Mouse (Mus musculus): Measurements from ENCODE around the gene Avp. TPM values are rescaled to one million over a fixed set of nuclear protein-coding genes. Genes with fewer than 3 reads are reported as not detected.
"Not testable (repeated sequence)": the region's sequence is repeated elsewhere in the genome, so short reads cannot be mapped to it uniquely, and the experiment has no call there.

The Avp gene
- polyA plus RNA-seq, 1 experiment from 2014 or later, result 23.5 TPM

DNA sequence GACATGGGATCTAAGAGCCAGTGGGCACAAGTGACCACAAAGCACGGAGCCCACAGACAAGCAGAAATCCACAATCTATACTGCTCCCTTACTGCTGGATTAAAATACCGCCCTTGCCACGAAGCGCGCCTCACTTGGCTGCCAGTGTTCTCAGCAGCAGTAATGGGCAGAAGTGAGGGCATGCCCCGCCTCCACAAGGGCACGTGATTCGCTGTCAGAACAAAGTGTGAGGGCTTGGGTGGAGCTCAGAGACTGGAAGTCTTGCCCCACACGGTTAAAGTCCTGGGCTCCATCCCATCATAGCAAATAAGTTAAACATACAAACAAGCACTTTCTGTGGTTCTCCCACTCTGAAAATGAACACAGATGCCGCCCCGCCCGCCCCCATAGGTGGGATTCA, 4.7 kb downstream of the Avp start:
- no peak overlapping the region for H3K4me3 ChIP-seq (replicated peaks; ENCODE audit: low read length)
- H3K9me3 ChIP-seq (ENCODE audit: control insufficient read depth, low read length), result no peaks in the 10 kb centered on the region
- peaks cover 67% of the 10 kb centered on the region for H3K27me3 ChIP-seq (replicated peaks; ENCODE audit: control insufficient read depth, insufficient read depth, low read length)
- no peak overlapping the region for H3K27ac ChIP-seq (ENCODE audit: low read length)
- peak; percentile 26; the same call in 1 of the 2 replicates for ATAC-seq
- H3K9ac ChIP-seq (replicated peaks; ENCODE audit: low read depth, low read length), result no peak overlapping the region
- WGBS, result 4% methylated on average over 12 of the region's 12 CpGs
- no peak overlapping the region for H3K4me2 ChIP-seq (ENCODE audit: low read length)
- peaks cover 17% of the 10 kb centered on the region for H3K4me1 ChIP-seq (replicated peaks; ENCODE audit: control insufficient read depth, insufficient read depth, low read length)
- H3K36me3 ChIP-seq (ENCODE audit: control insufficient read depth, insufficient read depth), result no peaks in the 10 kb centered on the region

GRCm38 (mm10) chr2:130577021-130577420, 5.3 kb downstream of the Avp start:
- Histone ChIP-seq H3K4me1 (replicated peaks; ENCODE audit: control insufficient read depth, insufficient read depth, low read length) (peaks cover 17% of the 10 kb centered on the region), H3K27ac (ENCODE audit: low read length) (no peak overlapping the region), H3K27me3 (replicated peaks; ENCODE audit: control insufficient read depth, insufficient read depth, low read length) (peaks cover 61% of the 10 kb centered on the region), H3K9me3 (ENCODE audit: control insufficient read depth, low read length) (no peaks in the 10 kb centered on the region), H3K9ac (replicated peaks; ENCODE audit: low read depth, low read length) (no peak overlapping the region), H3K36me3 (ENCODE audit: control insufficient read depth, insufficient read depth) (no peaks in the 10 kb centered on the region), H3K4me3 (replicated peaks; ENCODE audit: low read length) (no peak overlapping the region), H3K4me2 (ENCODE audit: low read length) (no peak overlapping the region)
- ATAC-seq, result no peak
- 4% methylated on average over 9 of the region's 9 CpGs for WGBS

DNA sequence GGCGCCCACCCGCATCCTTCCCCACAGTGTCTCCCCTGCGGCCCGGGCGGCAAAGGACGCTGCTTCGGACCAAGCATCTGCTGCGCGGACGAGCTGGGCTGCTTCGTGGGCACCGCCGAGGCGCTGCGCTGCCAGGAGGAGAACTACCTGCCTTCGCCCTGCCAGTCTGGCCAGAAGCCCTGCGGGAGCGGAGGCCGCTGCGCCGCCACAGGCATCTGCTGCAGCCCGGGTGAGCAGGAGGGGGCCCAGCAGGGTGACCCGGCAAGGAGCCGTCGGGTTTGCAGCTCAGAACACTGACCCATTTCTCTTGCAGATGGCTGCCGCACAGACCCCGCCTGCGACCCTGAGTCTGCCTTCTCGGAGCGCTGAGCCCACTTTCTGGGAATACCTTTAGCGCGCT, 5.8 kb downstream of the Avp start:
- Histone ChIP-seq H3K4me2 (ENCODE audit: low read length) (peak overlapping the region; percentile 40), H3K4me3 (replicated peaks; ENCODE audit: low read length) (peak overlapping the region; percentile 2; the same call in 1 of the 2 replicates), H3K27me3 (replicated peaks; ENCODE audit: control insufficient read depth, insufficient read depth, low read length) (peaks cover 57% of the 10 kb centered on the region), H3K9ac (replicated peaks; ENCODE audit: low read depth, low read length) (peak overlapping the region; percentile 31; the same call in 1 of the 2 replicates), H3K4me1 (replicated peaks; ENCODE audit: control insufficient read depth, insufficient read depth, low read length) (peaks cover 17% of the 10 kb centered on the region)
- ATAC-seq; H3K9me3 ChIP-seq (ENCODE audit: control insufficient read depth, low read length); H3K36me3 ChIP-seq (ENCODE audit: control insufficient read depth, insufficient read depth); H3K27ac ChIP-seq (ENCODE audit: low read length): not testable (repeated sequence)
- WGBS, result 3% methylated on average over 28 of the region's 32 CpGs

GRCm38 (mm10) chr2:130575873-130576272, 6.5 kb downstream of the Avp start, which contains the start of gene Oxt:
Gene Oxt (plus strand): TSS chr2:130576173.
- ATAC-seq, result no peak
- H3K9me3 ChIP-seq (ENCODE audit: control insufficient read depth, low read length), result no peaks in the 10 kb centered on the region
- H3K9ac ChIP-seq (replicated peaks; ENCODE audit: low read depth, low read length), result peak within 1 kb of the TSS; percentile 31; the same call in 1 of the 2 replicates
- peaks cover 50% of the 10 kb centered on the region for H3K27me3 ChIP-seq (replicated peaks; ENCODE audit: control insufficient read depth, insufficient read depth, low read length)
- no peak within 1 kb of the TSS for H3K27ac ChIP-seq (ENCODE audit: low read length)
- 50% methylated on average over 9 of the region's 9 CpGs for WGBS
- H3K4me3 ChIP-seq (replicated peaks; ENCODE audit: low read length), result peak within 1 kb of the TSS; percentile 2; the same call in 1 of the 2 replicates
- no peaks in the 10 kb centered on the region for H3K36me3 ChIP-seq (ENCODE audit: control insufficient read depth, insufficient read depth)
- H3K4me1 ChIP-seq (replicated peaks; ENCODE audit: control insufficient read depth, insufficient read depth, low read length), result peaks cover 14% of the 10 kb centered on the region
- peak within 1 kb of the TSS; percentile 40 for H3K4me2 ChIP-seq (ENCODE audit: low read length)

- no peak for ATAC-seq
- Histone ChIP-seq H3K9ac (replicated peaks; ENCODE audit: low read depth, low read length) (no peak overlapping the region), H3K9me3 (ENCODE audit: control insufficient read depth, low read length) (no peaks in the 10 kb centered on the region), H3K27ac (ENCODE audit: low read length) (no peak overlapping the region), H3K4me1 (replicated peaks; ENCODE audit: control insufficient read depth, insufficient read depth, low read length) (peaks cover 6% of the 10 kb centered on the region), H3K4me2 (ENCODE audit: low read length) (no peak overlapping the region), H3K36me3 (ENCODE audit: control insufficient read depth, insufficient read depth) (no peaks in the 10 kb centered on the region), H3K4me3 (replicated peaks; ENCODE audit: low read length) (no peak overlapping the region), H3K27me3 (replicated peaks; ENCODE audit: control insufficient read depth, insufficient read depth, low read length) (peaks cover 42% of the 10 kb centered on the region)
- 81% methylated on average over 5 of the region's 5 CpGs for WGBS
Measured at GRCm38 (mm10) chr2:130574960-130575359, 7.4 kb downstream of the Avp start.

- H3K4me3 ChIP-seq (replicated peaks; ENCODE audit: low read length), result no peak overlapping the region
- no peak overlapping the region for H3K4me2 ChIP-seq (ENCODE audit: low read length)
- H3K4me1 ChIP-seq (replicated peaks; ENCODE audit: control insufficient read depth, insufficient read depth, low read length), result peaks cover 2% of the 10 kb centered on the region
- H3K27me3 ChIP-seq (replicated peaks; ENCODE audit: control insufficient read depth, insufficient read depth, low read length), result no peaks in the 10 kb centered on the region
- H3K9ac ChIP-seq (replicated peaks; ENCODE audit: low read depth, low read length), result no peak overlapping the region
- no peak for ATAC-seq
- peaks cover 12% of the 10 kb centered on the region; the same call in 1 of the 2 replicates for H3K36me3 ChIP-seq (ENCODE audit: control insufficient read depth, insufficient read depth)
- no peaks in the 10 kb centered on the region for H3K9me3 ChIP-seq (ENCODE audit: control insufficient read depth, low read length)
- no peak overlapping the region for H3K27ac ChIP-seq (ENCODE audit: low read length)
Measured at GRCm38 (mm10) chr2:130569926-130570325, 12.4 kb downstream of the Avp start.

- no peak overlapping the region for H3K9ac ChIP-seq (replicated peaks; ENCODE audit: low read depth, low read length)
- H3K27ac ChIP-seq (ENCODE audit: low read length), result no peak overlapping the region
- no peaks in the 10 kb centered on the region for H3K9me3 ChIP-seq (ENCODE audit: control insufficient read depth, low read length)
- peaks cover 12% of the 10 kb centered on the region; the same call in 1 of the 2 replicates for H3K36me3 ChIP-seq (ENCODE audit: control insufficient read depth, insufficient read depth)
- 67% methylated on average over 4 of the region's 4 CpGs for WGBS
- no peak overlapping the region for H3K4me3 ChIP-seq (replicated peaks; ENCODE audit: low read length)
- H3K4me1 ChIP-seq (replicated peaks; ENCODE audit: control insufficient read depth, insufficient read depth, low read length), result peaks cover 11% of the 10 kb centered on the region
- no peak overlapping the region for H3K4me2 ChIP-seq (ENCODE audit: low read length)
- no peak for ATAC-seq
- no peaks in the 10 kb centered on the region for H3K27me3 ChIP-seq (replicated peaks; ENCODE audit: control insufficient read depth, insufficient read depth, low read length)
Measured at GRCm38 (mm10) chr2:130568921-130569320, 13.4 kb downstream of the Avp start.

GRCm38 (mm10) chr2:130564983-130565382, 17.4 kb downstream of the Avp start:
- H3K4me1 ChIP-seq (replicated peaks; ENCODE audit: control insufficient read depth, insufficient read depth, low read length), result peaks cover 15% of the 10 kb centered on the region
- no peak overlapping the region for H3K9ac ChIP-seq (replicated peaks; ENCODE audit: low read depth, low read length)
- WGBS, result 91% methylated on average over 8 of the region's 8 CpGs
- no peak overlapping the region; the same call in 1 of the 2 replicates for H3K4me2 ChIP-seq (ENCODE audit: low read length)
- no peaks in the 10 kb centered on the region for H3K27me3 ChIP-seq (replicated peaks; ENCODE audit: control insufficient read depth, insufficient read depth, low read length)
- H3K36me3 ChIP-seq (ENCODE audit: control insufficient read depth, insufficient read depth), result peaks cover 12% of the 10 kb centered on the region; the same call in 1 of the 2 replicates
- no peak for ATAC-seq
- H3K9me3 ChIP-seq (ENCODE audit: control insufficient read depth, low read length), result no peaks in the 10 kb centered on the region
- no peak overlapping the region for H3K27ac ChIP-seq (ENCODE audit: low read length)
- no peak overlapping the region for H3K4me3 ChIP-seq (replicated peaks; ENCODE audit: low read length)

GRCm38 (mm10) chr2:130564063-130564462, 18.3 kb downstream of the Avp start:
- Histone ChIP-seq H3K36me3 (ENCODE audit: control insufficient read depth, insufficient read depth) (peaks cover 12% of the 10 kb centered on the region; the same call in 1 of the 2 replicates), H3K9ac (replicated peaks; ENCODE audit: low read depth, low read length) (peak overlapping the region; percentile 89), H3K27me3 (replicated peaks; ENCODE audit: control insufficient read depth, insufficient read depth, low read length) (no peaks in the 10 kb centered on the region), H3K9me3 (ENCODE audit: control insufficient read depth, low read length) (no peaks in the 10 kb centered on the region), H3K4me3 (replicated peaks; ENCODE audit: low read length) (peak overlapping the region; percentile 95), H3K27ac (ENCODE audit: low read length) (no peak overlapping the region), H3K4me1 (replicated peaks; ENCODE audit: control insufficient read depth, insufficient read depth, low read length) (peaks cover 15% of the 10 kb centered on the region), H3K4me2 (ENCODE audit: low read length) (peak overlapping the region; percentile 83)
- WGBS, result 0% methylated on average over 23 of the region's 23 CpGs
- peak; percentile 11 for ATAC-seq
